Mouse (Mus musculus) lung, postnatal 14 days (tissue): ENCODE data around the gene Exosc10.

Experiments used
- DNase-seq: peaks from one replicate; pipeline ENCODE4 v3.0.0; 2021

The Exosc10 gene

GRCm38 (mm10) chr4:148580765-148581164, 22.5 kb downstream of the Exosc10 start:
- no peak for DNase-seq

DNA sequence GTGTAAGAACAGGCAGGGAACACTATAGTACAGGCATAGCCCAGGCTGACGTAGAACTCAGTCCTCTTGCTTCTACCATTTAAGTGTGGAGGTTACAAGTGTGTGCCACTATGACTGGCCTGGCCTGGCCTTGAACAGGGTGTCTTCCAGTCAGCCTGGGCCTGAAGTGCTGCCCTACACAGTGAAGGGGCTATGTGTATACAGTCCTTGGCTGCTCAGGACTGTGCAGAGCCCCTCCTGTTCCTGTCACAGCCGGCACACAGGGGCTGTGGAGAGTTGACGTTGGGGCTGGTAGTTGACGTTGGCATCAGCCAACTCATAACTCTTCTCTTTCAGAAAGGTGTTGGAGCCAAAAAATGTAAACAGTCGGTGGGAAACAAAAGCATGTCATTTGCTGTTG, 23.2 kb downstream of the Exosc10 start:
- no peak for DNase-seq

DNA sequence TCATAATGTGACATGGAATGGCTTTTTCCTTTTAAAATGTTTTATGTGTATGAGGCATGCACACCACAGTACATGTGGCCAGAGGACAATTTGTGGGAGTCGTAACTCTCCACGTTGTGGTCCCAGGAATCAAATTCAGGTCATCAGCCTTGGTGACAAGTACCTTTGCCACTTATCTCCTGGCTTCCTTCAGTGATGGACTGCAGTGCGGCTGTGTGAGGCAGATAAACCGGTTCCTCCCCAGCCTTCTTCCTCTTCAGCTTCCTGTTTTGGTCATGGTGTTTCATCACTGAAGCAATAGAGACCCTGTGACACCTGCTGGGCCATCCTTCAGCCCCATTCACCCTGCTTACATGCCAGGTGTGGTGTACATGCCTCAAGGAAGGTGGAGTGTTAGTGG, 25.0 kb downstream of the Exosc10 start:
- no peak for DNase-seq

DNA sequence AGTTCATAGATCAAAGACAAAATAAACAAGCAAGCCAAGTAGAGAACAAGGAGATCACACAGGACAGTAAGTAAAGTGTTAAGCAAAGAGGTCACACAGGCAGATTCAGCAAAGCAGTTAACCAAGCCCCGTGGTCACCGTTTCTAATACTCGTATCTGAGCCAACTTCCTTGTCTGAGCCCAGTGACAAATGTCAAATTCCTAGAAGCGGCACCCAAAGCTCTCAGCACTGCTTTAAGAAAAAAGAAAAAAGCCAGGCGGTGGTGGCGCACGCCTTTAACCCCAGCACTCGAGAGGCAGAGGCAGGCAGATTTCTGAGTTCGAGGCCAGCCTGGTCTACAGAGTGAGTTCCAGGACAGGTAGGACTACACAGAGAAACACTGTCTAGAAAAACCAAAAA, 28.4 kb downstream of the Exosc10 start:
- no peak for DNase-seq

DNA sequence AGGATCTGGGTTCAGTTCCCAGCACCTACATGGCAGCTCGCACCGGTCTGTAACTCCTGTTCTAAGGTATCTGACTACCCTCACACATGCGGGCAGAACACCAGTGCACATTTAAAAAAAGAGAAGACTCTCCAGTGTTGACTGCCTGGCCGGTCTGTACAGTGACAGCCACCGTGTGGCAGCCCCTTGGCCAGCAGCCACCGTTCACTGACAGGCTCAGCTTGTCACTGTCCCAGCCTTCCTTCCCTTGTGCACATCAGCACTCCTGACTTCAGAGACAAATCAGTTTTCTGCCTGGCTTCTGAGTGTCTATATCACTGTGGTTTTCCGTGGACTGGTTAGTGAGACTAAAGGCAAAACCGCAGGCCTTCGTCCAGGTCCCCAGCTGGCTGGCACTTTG, 30.6 kb downstream of the Exosc10 start:
- DNase-seq: no peak

DNA sequence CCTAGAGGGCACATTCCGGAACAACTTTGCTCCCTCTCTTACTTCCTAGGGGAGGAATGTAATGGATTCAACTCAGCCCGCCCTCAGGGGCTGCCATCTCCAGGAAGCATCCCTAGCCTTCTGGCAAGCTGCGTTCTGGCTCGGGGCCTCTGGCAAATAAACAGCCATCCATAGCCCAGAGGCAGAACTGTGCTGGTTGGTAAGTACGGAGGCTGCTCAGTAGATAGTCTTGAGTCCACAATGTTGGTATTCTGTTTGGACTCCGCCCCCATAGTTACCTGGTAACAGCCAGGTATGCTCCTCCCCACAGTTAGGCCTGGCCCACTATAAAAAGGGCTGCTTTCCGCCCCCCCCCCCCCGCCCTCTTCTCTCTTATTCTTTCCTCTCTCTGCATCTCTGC, 31.3 kb downstream of the Exosc10 start:
- DNase-seq: peak; percentile 32

- no peak for DNase-seq
Measured at GRCm38 (mm10) chr4:148590421-148591170, 32.4 kb downstream of the Exosc10 start.

GRCm38 (mm10) chr4:148591171-148591630, 33.0 kb downstream of the Exosc10 start, which contains the start of gene Srm:
Srm (plus strand) TSS chr4:148591503.
- DNase-seq: peak; percentile 97

- no peak for DNase-seq
Measured at GRCm38 (mm10) chr4:148591637-148592380, 33.6 kb downstream of the Exosc10 start.

DNA sequence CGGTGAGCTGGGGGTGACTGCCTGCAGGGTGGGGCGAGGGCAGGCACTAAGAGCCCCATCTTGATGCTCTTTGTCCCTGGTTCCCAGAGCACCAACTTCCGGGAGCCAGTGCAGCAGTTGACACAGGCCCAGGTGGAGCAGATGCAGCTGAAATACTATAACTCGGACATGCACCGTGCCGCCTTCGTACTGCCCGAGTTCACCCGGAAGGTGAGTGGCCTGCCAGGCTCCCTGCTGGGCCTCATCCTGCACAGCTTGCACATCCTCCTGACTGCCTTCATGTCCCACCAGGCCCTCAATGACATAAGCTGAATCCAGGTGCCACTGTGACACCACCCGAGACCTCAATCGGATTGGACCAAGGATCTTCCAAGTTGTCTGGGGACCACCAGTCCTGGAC, 35.8 kb downstream of the Exosc10 start:
- no peak for DNase-seq

DNA sequence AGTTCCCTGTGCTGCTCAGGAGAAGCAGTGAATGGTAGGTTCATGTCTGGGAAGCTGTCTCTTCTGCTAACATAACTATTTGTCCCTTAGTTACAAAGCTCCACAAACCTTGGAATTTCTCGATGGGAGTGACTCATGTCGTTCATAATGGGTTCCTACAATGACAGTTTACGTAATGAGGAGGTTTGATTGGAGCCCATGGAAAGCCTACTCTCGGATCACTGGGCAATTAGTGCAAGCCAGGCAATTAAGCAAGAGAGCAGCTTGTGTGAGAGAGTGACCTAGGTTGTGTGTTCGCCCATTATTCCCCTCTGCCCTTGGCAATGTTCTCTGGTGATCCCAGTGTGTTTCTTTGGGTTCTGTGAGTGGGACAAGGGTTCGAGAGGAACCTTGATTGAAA, 37.7 kb downstream of the Exosc10 start:
- DNase-seq: no peak

DNA sequence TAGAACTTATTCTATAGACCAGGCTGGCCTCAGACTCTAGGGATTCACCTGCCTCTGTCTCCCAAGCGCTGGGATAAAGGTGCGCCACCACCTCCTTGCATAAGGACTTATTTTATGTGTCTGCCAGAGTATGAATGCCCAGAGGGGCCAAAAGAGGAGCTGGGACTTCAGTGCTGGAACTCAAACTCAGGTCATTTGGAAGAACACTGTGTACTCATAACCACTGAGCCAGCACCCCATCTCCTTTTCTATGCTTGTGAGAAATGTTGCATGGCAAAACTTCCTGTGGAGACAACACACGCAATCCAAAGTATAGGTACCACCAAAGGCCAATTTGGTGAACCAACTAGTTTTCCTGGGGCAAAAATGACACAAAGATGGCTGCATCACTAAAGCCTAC, 38.5 kb downstream of the Exosc10 start:
- no peak for DNase-seq

DNA sequence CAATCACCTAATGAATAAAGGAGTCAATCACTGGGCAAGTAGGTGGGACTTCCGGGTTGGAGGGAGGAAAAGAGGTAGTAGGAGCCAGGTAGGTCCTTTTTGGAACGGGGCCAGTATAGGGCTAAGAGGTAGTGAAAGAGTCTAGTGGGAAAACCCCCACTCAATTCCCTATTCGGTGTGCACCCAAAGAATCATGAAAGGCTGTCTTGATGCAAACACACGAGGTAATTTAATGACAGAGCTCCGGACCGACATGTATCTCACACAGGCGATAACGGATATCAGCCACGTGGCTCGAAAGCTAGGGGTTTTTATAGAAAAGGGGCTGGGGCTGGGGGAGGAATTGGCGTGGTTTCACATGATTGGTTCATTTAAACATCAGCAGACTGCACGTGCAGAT, 40.6 kb downstream of the Exosc10 start:
- no peak for DNase-seq

- no peak for DNase-seq
Measured at GRCm38 (mm10) chr4:148600316-148600715, 42.1 kb downstream of the Exosc10 start.

GRCm38 (mm10) chr4:148601871-148602270, 43.6 kb downstream of the Exosc10 start:
- DNase-seq: no peak

GRCm38 (mm10) chr4:148602357-148603120, 44.3 kb downstream of the Exosc10 start, which contains the start of gene Masp2:
Masp2 (plus strand) TSS chr4:148602554.
- no peak for DNase-seq

DNA sequence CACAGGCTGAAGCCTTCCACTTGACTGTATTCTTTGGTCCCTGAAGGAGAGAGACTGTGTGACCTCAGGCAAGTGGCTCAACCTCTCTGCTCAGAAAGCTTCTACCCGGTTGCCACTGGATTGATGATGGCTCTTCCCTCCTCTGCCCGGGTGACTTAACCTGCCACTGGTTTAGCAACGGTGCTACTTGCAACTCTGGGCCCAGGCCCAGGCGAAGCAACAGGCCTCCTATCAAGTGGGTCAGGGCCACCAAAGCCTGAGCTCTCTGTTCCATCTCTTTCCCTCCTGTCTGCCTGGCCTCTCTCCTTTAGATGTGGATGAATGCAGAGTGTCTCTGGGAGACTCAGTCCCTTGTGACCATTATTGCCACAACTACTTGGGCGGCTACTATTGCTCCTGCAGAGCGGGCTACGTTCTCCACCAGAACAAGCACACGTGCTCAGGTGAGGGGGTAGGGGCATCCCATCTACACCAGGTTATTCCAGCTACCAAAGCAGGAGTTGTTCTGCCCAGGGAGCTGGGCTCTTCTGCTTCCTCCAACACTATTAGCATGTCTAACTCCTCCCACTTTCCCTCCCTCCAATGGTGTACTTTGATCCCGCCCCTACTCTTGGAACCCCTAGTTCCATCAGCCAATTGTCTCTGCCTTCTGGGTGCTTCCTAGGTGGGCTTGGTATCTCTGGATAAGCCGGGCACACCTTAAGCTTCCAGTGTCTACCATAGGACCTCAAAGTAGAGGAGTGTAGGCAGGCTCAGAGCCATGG, 45.3 kb downstream of the Exosc10 start:
- DNase-seq: no peak

DNA sequence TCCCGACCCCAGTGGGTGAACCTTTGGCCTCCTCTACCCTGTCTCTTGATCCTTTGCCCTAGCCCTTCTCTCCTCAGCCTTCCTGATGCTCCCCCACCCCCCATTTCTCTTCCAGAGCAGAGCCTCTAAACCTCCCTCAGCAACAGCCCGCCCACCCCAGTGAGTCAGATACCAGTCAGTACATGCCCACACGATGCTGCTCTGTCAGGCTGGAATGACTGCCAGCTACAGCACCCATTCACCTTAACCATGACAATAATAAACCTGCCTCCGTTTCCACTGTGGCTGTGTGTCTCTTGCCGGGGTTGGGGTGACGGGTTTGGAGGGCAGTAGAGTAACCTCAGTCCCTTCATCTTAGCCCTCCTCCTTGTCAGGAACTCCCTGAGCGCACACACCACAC, 45.9 kb downstream of the Exosc10 start:
- DNase-seq: no peak

DNA sequence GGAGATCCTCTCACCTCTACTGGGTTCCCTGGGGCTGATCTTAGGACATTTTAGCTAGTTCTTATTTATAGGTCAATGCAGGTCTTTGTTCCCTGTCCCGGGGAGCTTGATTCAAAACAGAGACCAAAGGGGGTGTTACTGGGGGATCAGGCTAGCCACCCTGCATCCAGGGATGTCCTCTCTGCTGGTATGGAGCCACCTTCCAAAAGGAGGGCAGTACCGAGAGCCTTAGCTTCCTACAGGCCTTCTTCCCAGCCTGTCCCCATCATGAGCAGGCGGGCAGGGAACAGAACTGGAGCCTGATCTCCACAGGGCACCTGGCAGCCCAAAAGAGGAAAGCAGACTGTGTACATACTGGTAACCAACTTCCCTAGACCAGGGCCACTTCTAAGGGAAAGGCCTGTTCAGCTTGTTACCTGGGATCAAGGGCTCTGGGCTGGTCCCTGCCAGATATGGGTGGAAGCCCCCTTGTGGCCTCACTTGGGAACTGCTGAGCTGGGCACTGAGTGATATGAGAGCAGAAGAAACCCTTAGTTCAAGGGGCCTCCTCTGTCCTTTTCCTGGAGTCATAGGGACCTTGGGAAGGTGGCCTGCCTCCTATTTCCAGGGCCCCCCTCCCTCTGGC, 46.4 kb downstream of the Exosc10 start:
- peak; percentile 78 for DNase-seq

GRCm38 (mm10) chr4:148607758-148608157, 49.5 kb downstream of the Exosc10 start:
- DNase-seq: peak; percentile 86

DNA sequence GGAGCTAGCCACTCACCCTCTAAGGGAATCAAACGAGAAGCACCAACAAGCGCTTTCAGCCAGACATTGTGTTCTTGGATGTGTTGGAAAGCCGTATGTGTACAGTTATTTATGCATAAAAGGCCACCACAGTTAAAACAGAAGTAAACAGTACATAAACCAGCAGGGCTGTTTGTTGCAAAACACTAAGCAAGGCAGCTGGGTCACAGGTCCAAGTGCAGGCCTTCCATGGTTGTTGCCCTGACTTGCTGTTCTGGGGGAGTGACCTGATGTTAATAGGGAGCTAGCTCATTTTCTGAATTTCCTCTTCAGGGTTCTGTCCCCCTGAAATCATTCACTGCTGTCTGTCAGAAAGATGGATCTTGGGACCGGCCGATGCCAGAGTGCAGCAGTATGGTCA, 51.6 kb downstream of the Exosc10 start:
- no peak for DNase-seq
